Mouse (Mus musculus) liver, embryonic 16.5 days (tissue): ENCODE measurements around the gene Rptn. TPM values are rescaled to one million over a fixed set of nuclear protein-coding genes. Genes with fewer than 3 reads are reported as not detected.

Experiments
- ATAC-seq: fragments of 200-750 bp; cut with Nextera tagmentation; 2 replicates; pipeline ENCODE4 v1.8.0; 2017; ENCODE audit warnings: low read depth, mild to moderate bottlenecking, moderate number of reproducible peaks, moderate library complexity
- H3K27ac ChIP-seq: fragments of 300-500 bp; sonication (generic); 2 replicates; pipeline ENCODE4 v1.5.1; 2014; ENCODE audit warnings: mild to moderate bottlenecking, low read length
- H3K27me3 ChIP-seq: fragments of 300-500 bp; sonication (generic); 2 replicates; pipeline ENCODE4 v1.6.1; 2014; ENCODE audit warnings: low read depth, low read length, mixed read lengths; ENCODE audit not compliant: control insufficient read depth, insufficient read depth
- H3K36me3 ChIP-seq: fragments of 300-500 bp; sonication (generic); 2 replicates; pipeline ENCODE4 v1.6.1; 2014; ENCODE audit warnings: mild to moderate bottlenecking; ENCODE audit not compliant: control insufficient read depth, insufficient read depth
- H3K4me1 ChIP-seq: fragments of 300-500 bp; sonication (generic); 2 replicates; pipeline ENCODE4 v1.6.1; 2014; ENCODE audit warnings: low read depth, low read length, mixed read lengths; ENCODE audit not compliant: control insufficient read depth
- H3K4me2 ChIP-seq: fragments of 300-500 bp; sonication (generic); 2 replicates; pipeline ENCODE4 v1.6.1; 2014; ENCODE audit warnings: low read depth, low read length, mixed read lengths
- H3K4me3 ChIP-seq: fragments of 300-500 bp; sonication (generic); 2 replicates; pipeline ENCODE4 v1.5.1; 2014; ENCODE audit warnings: low read depth, mild to moderate bottlenecking, low read length
- H3K9ac ChIP-seq: fragments of 300-500 bp; sonication (generic); 2 replicates; pipeline ENCODE4 v1.6.1; 2014; ENCODE audit warnings: low read depth, low read length
- H3K9me3 ChIP-seq: fragments of 300-500 bp; sonication (generic); replicated peaks from 2 replicates; pipeline ENCODE4 v1.6.1; 2016; ENCODE audit warnings: low read length; ENCODE audit not compliant: control insufficient read depth
- WGBS: fragments of 180-500 bp; shearing (Covaris S2); extraction: QIAGEN DNeasy Blood & Tissue Kit; methylation state at CpG from one replicate; pipeline ENCODE4 v1.1.7; 2014; ENCODE audit not compliant: insufficient replicate concordance; 5-methylcytosine and 5-hydroxymethylcytosine counted together
- polyA plus RNA-seq: library from polyadenylated mRNA; unstranded; fragments of >200 nt; fragmentation: Nextera tagmentation; extraction: Ambion mirVana; gene quantifications from 2 replicates; pipeline ENCODE4 v1.2.1, GENCODE M21; 2015

Gene Rptn
- polyA plus RNA-seq, 1 experiment from 2014 or later: not detected

- 56% methylated on average over 4 of the region's 4 CpGs for WGBS
- Histone ChIP-seq H3K27ac (no peak overlapping the region), H3K4me2 (no peak overlapping the region), H3K4me3 (no peak overlapping the region), H3K4me1 (no peaks in the 10 kb centered on the region), H3K9ac (no peak overlapping the region), H3K27me3 (no peaks in the 10 kb centered on the region), H3K9me3 (no peaks in the 10 kb centered on the region), H3K36me3 (no peaks in the 10 kb centered on the region)
- no peak for ATAC-seq
Observed at GRCm38 (mm10) chr3:93378146-93378545, 15.4 kb upstream of the Rptn start.

- H3K4me1 ChIP-seq: no peaks in the 10 kb centered on the region
- no peak overlapping the region for H3K4me2 ChIP-seq
- H3K27ac ChIP-seq: no peak overlapping the region
- no peaks in the 10 kb centered on the region for H3K27me3 ChIP-seq
- no peaks in the 10 kb centered on the region for H3K9me3 ChIP-seq
- ATAC-seq: no peak
- no peak overlapping the region for H3K9ac ChIP-seq
- 70% methylated on average over 3 of the region's 3 CpGs for WGBS
- H3K4me3 ChIP-seq: no peak overlapping the region
- no peaks in the 10 kb centered on the region for H3K36me3 ChIP-seq
Observed at GRCm38 (mm10) chr3:93403936-93404335, 10.4 kb downstream of the Rptn start.

GRCm38 (mm10) chr3:93406992-93407391 is 13.5 kb downstream of the Rptn start:
- H3K4me2 ChIP-seq: no peak overlapping the region
- H3K9ac ChIP-seq: no peak overlapping the region
- no peaks in the 10 kb centered on the region for H3K4me1 ChIP-seq
- no peaks in the 10 kb centered on the region for H3K9me3 ChIP-seq
- H3K27ac ChIP-seq: no peak overlapping the region
- H3K27me3 ChIP-seq: no peaks in the 10 kb centered on the region
- no peak for ATAC-seq
- H3K4me3 ChIP-seq: no peak overlapping the region
- 26% methylated on average over 5 of the region's 5 CpGs for WGBS
- no peaks in the 10 kb centered on the region for H3K36me3 ChIP-seq

- Histone ChIP-seq H3K4me3 (no peak overlapping the region), H3K36me3 (no peaks in the 10 kb centered on the region), H3K9me3 (no peaks in the 10 kb centered on the region), H3K27ac (no peak overlapping the region), H3K4me1 (no peaks in the 10 kb centered on the region), H3K9ac (no peak overlapping the region), H3K27me3 (no peaks in the 10 kb centered on the region), H3K4me2 (no peak overlapping the region)
- ATAC-seq: no peak
- 24% methylated on average over 2 of the region's 2 CpGs for WGBS
Observed at GRCm38 (mm10) chr3:93411905-93412304, 18.4 kb downstream of the Rptn start.

GRCm38 (mm10) chr3:93431673-93432072 is 38.2 kb downstream of the Rptn start:
- no peak overlapping the region for H3K27ac ChIP-seq

GRCm38 (mm10) chr3:93442030-93442429 is 48.5 kb downstream of the Rptn start, which contains the start of gene Tchh:
Tchh (plus strand) TSS chr3:93442330.
- Histone ChIP-seq H3K9me3 (no peaks in the 10 kb centered on the region), H3K36me3 (no peaks in the 10 kb centered on the region), H3K4me2 (no peak within 1 kb of the TSS), H3K9ac (no peak within 1 kb of the TSS), H3K27ac (no peak within 1 kb of the TSS), H3K4me1 (peaks cover 4% of the 10 kb centered on the region), H3K4me3 (no peak within 1 kb of the TSS), H3K27me3 (peaks cover 44% of the 10 kb centered on the region)
- WGBS: 57% methylated on average over 1 of the region's 1 CpGs
- ATAC-seq: no peak

More at GRCm38 (mm10) chr3:93431673-93432072, 38.2 kb downstream of the Rptn start:
- Histone ChIP-seq H3K4me2 (no peak overlapping the region), H3K9me3 (no peaks in the 10 kb centered on the region), H3K27me3 (no peaks in the 10 kb centered on the region), H3K4me1 (no peaks in the 10 kb centered on the region), H3K4me3 (no peak overlapping the region), H3K36me3 (no peaks in the 10 kb centered on the region), H3K9ac (no peak overlapping the region)
- WGBS: 35% methylated on average over 3 of the region's 3 CpGs
- no peak for ATAC-seq

GRCm38 (mm10) chr3:93443501-93444101 is 50.1 kb downstream of the Rptn start:
- H3K9me3 ChIP-seq: no peaks in the 10 kb centered on the region
- under 1% methylated on average over 38 of the region's 38 CpGs for WGBS
- no peak for ATAC-seq
- peak overlapping the region; percentile 72 for H3K4me2 ChIP-seq
- H3K4me1 ChIP-seq: peaks cover 4% of the 10 kb centered on the region
- no peak overlapping the region for H3K9ac ChIP-seq
- H3K27ac ChIP-seq: no peak overlapping the region
- H3K27me3 ChIP-seq: peaks cover 54% of the 10 kb centered on the region
- H3K36me3 ChIP-seq: no peaks in the 10 kb centered on the region
- H3K4me3 ChIP-seq: peak overlapping the region; percentile 53

- H3K4me1 ChIP-seq: peaks cover 4% of the 10 kb centered on the region
- H3K4me2 ChIP-seq: peak overlapping the region; percentile 72
- WGBS: under 1% methylated on average over 56 of the region's 56 CpGs
- H3K27me3 ChIP-seq: peaks cover 54% of the 10 kb centered on the region
- H3K27ac ChIP-seq: no peak overlapping the region
- no peaks in the 10 kb centered on the region for H3K9me3 ChIP-seq
- peak overlapping the region; percentile 53 for H3K4me3 ChIP-seq
- peak; percentile 41; the same call in 1 of the 2 replicates for ATAC-seq
- H3K9ac ChIP-seq: no peak overlapping the region
- no peaks in the 10 kb centered on the region for H3K36me3 ChIP-seq
Observed at GRCm38 (mm10) chr3:93444343-93445164, 51.1 kb downstream of the Rptn start.

GRCm38 (mm10) chr3:93445165-93445705 is 51.7 kb downstream of the Rptn start:
- Histone ChIP-seq H3K27me3 (peaks cover 54% of the 10 kb centered on the region), H3K4me1 (peaks cover 4% of the 10 kb centered on the region), H3K9ac (no peak overlapping the region), H3K36me3 (no peaks in the 10 kb centered on the region), H3K9me3 (no peaks in the 10 kb centered on the region), H3K4me3 (peak overlapping the region; percentile 53), H3K4me2 (peak overlapping the region; percentile 72), H3K27ac (no peak overlapping the region)
- WGBS: under 1% methylated on average over 36 of the region's 36 CpGs
- ATAC-seq: no peak
